Mouse (Mus musculus): ENCODE data around the gene Gm21973. TPM values are rescaled to one million over a fixed set of nuclear protein-coding genes. Genes with fewer than 3 reads are reported as not detected.

Gm21973 gene
- polyA plus RNA-seq, 1 experiment: not detected

DNA sequence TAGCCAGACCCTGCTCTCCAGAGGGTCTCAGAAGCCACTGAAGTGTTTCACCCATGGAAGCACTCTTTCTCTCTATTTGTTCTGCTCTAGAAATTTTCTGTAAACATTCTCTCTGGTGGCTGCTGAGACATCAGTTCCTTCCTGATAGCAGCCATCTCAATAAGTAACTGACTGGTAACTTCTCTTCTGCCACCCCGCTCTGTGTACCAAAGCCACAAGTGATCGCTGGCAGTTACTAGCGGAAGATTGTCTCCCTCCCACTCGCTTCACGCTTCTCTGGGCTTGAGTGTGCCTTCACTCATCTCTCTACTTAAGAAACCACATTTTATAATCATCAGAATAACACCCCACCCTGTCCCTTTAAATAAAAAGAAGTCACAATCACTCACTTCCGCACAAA lies 21.9 kb downstream of the Gm21973 start:
- Histone ChIP-seq H3K36me3 (ENCODE audit: control insufficient read depth, insufficient read depth, low read length) (no peaks in the 10 kb centered on the region), H3K4me3 (ENCODE audit: extremely low read depth, insufficient read depth, insufficient read length) (no peak overlapping the region), H3K4me1 (ENCODE audit: control insufficient read depth, insufficient read depth, insufficient read length) (peaks cover 3% of the 10 kb centered on the region; the same call in 1 of the 2 replicates), H3K27ac (ENCODE audit: insufficient read depth, low read length) (peak overlapping the region; percentile 14; the same call in 1 of the 2 replicates), H3K27me3 (ENCODE audit: control insufficient read depth, insufficient read depth, low read length) (no peaks in the 10 kb centered on the region)
- 27% methylated on average over 6 of the region's 6 CpGs for WGBS
- no peak for TF ChIP-seq POLR2A (IDR thresholded peaks at IDR 0.05; ENCODE audit: low read depth, low read length)
- TF ChIP-seq CTCF (IDR thresholded peaks at IDR 0.05; ENCODE audit: extremely low read depth, insufficient read depth, insufficient read length, insufficient replicate concordance): no peak
- peak in 1 of 2 experiments; percentile 16 for DNase-seq (ENCODE audit: low read depth in 1 of 2, low spot score in 2 of 2)

DNA sequence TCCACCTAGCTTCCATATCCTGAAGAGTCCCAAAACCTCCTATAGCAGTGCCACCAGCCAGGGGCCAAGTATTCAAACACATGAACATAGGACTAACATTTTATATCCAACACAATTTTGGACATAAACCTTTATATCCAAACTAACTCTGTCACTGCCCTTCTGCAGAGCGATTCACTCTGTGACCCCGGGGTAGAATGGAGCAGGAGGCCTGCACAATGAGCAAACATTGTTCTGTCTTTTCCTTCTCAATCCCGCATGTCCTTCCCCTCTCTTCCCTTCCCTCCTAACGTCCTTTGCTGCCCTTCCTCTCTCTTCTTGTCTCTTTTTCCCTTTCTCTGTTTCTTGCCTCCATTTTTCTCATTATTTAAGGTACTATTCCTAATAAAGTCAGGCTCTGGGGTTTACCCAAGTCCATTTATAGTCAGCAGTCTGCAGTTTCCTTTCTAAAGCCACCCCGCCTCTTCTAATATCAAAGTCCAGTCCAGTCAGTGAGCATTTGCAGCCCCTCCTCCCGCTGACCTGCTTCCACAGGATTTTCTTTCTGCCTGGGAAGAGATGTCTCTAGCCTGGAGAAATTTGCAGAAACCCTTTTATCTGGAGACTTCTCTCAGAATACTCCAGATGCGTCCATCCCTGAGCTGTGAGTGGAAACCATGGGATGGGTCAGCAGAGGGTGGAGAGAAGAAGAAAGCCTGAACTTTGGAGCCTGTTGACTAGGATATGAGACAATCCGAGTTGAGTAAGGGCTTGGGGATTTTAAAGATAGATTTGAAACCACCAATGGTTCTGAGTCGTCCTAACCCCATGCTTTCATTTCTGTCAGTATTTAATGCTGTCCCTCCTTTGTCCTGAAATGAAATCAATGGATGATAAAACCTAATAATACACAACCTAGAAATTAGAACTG lies 33.1 kb downstream of the Gm21973 start, which contains the start of gene Agxt2:
Gene Agxt2 (plus strand): TSS at position 494 of the 910 bp plus-strand sequence.
- DNase-seq (ENCODE audit: low read depth in 1 of 2, low spot score in 2 of 2): no peak
- TF ChIP-seq CTCF (IDR thresholded peaks at IDR 0.05; ENCODE audit: extremely low read depth, insufficient read depth, insufficient read length, insufficient replicate concordance): no peak
- no peak within 1 kb of the TSS for H3K27ac ChIP-seq (ENCODE audit: insufficient read depth, low read length)

DNA sequence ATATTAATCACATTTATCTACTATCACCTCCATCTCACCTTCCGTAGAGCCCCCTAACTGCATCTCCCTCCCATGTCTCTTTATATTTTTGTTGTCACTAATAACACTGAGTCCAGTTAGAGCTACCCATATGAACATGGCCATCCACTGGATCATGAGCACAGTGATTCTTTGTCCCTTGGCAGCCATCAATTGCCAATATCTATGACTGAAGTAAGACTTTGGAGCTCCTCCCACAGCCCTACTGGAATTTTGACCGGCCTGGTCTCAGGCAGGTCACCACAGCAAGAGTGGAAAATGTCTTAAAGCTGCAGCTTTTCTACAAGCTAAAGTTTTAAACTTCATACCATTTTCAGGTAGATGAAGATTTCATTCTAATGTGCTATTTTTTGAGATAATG lies 41.2 kb downstream of the Gm21973 start:
- Histone ChIP-seq H3K4me1 (ENCODE audit: control insufficient read depth, insufficient read depth, insufficient read length) (no peaks in the 10 kb centered on the region), H3K4me3 (ENCODE audit: extremely low read depth, insufficient read depth, insufficient read length) (no peak overlapping the region), H3K36me3 (ENCODE audit: control insufficient read depth, insufficient read depth, low read length) (no peaks in the 10 kb centered on the region), H3K27ac (ENCODE audit: insufficient read depth, low read length) (no peak overlapping the region), H3K27me3 (ENCODE audit: control insufficient read depth, insufficient read depth, low read length) (no peaks in the 10 kb centered on the region)
- DNase-seq (ENCODE audit: low read depth in 1 of 2, low spot score in 2 of 2): no peak
- WGBS: 92% methylated on average over 2 of the region's 2 CpGs
- TF ChIP-seq POLR2A (IDR thresholded peaks at IDR 0.05; ENCODE audit: low read depth, low read length) (no peak), CTCF (IDR thresholded peaks at IDR 0.05; ENCODE audit: extremely low read depth, insufficient read depth, insufficient read length, insufficient replicate concordance) (no peak)

More for the DNA sequence above, 33.1 kb downstream of the Gm21973 start, which contains the start of gene Agxt2:
- WGBS: 79% methylated on average over 9 of the region's 9 CpGs
- Histone ChIP-seq H3K4me3 (ENCODE audit: extremely low read depth, insufficient read depth, insufficient read length) (no peak within 1 kb of the TSS), H3K4me1 (ENCODE audit: control insufficient read depth, insufficient read depth, insufficient read length) (no peaks in the 10 kb centered on the region), H3K27me3 (ENCODE audit: control insufficient read depth, insufficient read depth, low read length) (no peaks in the 10 kb centered on the region), H3K36me3 (ENCODE audit: control insufficient read depth, insufficient read depth, low read length) (no peaks in the 10 kb centered on the region)

- TF ChIP-seq POLR2A (IDR thresholded peaks at IDR 0.05; ENCODE audit: low read depth, low read length) (no peak), CTCF (IDR thresholded peaks at IDR 0.05; ENCODE audit: extremely low read depth, insufficient read depth, insufficient read length, insufficient replicate concordance) (no peak)
- Histone ChIP-seq H3K27ac (ENCODE audit: insufficient read depth, low read length) (no peak overlapping the region), H3K4me1 (ENCODE audit: control insufficient read depth, insufficient read depth, insufficient read length) (no peaks in the 10 kb centered on the region), H3K36me3 (ENCODE audit: control insufficient read depth, insufficient read depth, low read length) (no peaks in the 10 kb centered on the region), H3K27me3 (ENCODE audit: control insufficient read depth, insufficient read depth, low read length) (no peaks in the 10 kb centered on the region), H3K4me3 (ENCODE audit: extremely low read depth, insufficient read depth, insufficient read length) (no peak overlapping the region)
- WGBS: 81% methylated on average over 3 of the region's 3 CpGs
- DNase-seq (ENCODE audit: low read depth in 1 of 2, low spot score in 2 of 2): no peak
These were observed 50.2 kb downstream of the Gm21973 start for GRCm38 (mm10) chr15:10375404-10375803.

GRCm38 (mm10) chr15:10378338-10378959 lies 53.3 kb downstream of the Gm21973 start:
- Histone ChIP-seq H3K4me1 (ENCODE audit: control insufficient read depth, insufficient read depth, insufficient read length) (no peaks in the 10 kb centered on the region), H3K27ac (ENCODE audit: insufficient read depth, low read length) (no peak overlapping the region), H3K27me3 (ENCODE audit: control insufficient read depth, insufficient read depth, low read length) (no peaks in the 10 kb centered on the region), H3K4me3 (ENCODE audit: extremely low read depth, insufficient read depth, insufficient read length) (no peak overlapping the region), H3K36me3 (ENCODE audit: control insufficient read depth, insufficient read depth, low read length) (no peaks in the 10 kb centered on the region)
- DNase-seq (ENCODE audit: low read depth in 1 of 2, low spot score in 2 of 2): no peak
- 80% methylated on average over 4 of the region's 4 CpGs for WGBS
- TF ChIP-seq CTCF (IDR thresholded peaks at IDR 0.05; ENCODE audit: extremely low read depth, insufficient read depth, insufficient read length, insufficient replicate concordance) (no peak), POLR2A (IDR thresholded peaks at IDR 0.05; ENCODE audit: low read depth, low read length) (no peak)

DNA sequence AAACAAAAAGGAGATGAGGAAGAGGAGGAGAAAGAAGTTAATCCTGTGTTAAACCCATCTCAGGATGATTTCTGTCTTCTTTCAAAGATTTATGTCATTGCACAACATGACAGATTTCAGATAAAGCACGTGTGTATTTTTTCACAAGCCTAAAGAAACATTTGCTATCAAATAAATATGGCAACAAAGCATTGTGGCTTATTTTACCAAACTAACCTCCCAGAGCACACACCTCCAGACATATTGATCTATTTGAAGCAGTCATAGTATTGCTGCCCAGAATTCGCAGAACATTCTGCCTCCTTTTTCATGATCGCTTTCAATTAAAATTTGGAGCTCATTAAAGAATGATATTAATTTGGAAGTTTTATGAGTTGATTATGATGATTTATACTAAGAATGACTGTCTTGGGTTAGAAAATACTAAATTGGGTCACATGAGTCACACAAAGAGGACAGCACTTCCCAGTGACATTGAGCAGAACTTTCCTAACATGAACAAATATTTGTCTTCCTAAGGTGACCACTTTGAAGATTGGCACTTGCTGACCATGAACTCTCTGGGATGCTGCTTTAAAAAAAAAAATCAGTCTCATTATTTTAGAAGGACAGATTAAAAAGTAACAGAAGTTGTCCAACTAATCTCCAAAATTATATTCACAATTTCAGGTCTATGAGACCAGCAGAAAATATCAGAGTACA lies 54.7 kb downstream of the Gm21973 start:
- Histone ChIP-seq H3K27me3 (ENCODE audit: control insufficient read depth, insufficient read depth, low read length) (no peaks in the 10 kb centered on the region), H3K36me3 (ENCODE audit: control insufficient read depth, insufficient read depth, low read length) (no peaks in the 10 kb centered on the region), H3K4me3 (ENCODE audit: extremely low read depth, insufficient read depth, insufficient read length) (no peak overlapping the region), H3K27ac (ENCODE audit: insufficient read depth, low read length) (no peak overlapping the region), H3K4me1 (ENCODE audit: control insufficient read depth, insufficient read depth, insufficient read length) (no peaks in the 10 kb centered on the region)
- TF ChIP-seq POLR2A (IDR thresholded peaks at IDR 0.05; ENCODE audit: low read depth, low read length) (no peak), CTCF (IDR thresholded peaks at IDR 0.05; ENCODE audit: extremely low read depth, insufficient read depth, insufficient read length, insufficient replicate concordance) (no peak)
- no peak for DNase-seq (ENCODE audit: low read depth in 1 of 2, low spot score in 2 of 2)
- 86% methylated on average over 3 of the region's 3 CpGs for WGBS

Data from spleen, adult 2 months (tissue).